Mouse (Mus musculus) neural tube, embryonic 12.5 days (tissue): ENCODE data around the gene Comp. TPM values are rescaled to one million over a fixed set of nuclear protein-coding genes. Genes with fewer than 3 reads are reported as not detected.

Experiments
- ATAC-seq: fragments of 200-750 bp; cut with Nextera tagmentation; 2 replicates; pipeline ENCODE4 v1.8.0; 2017; ENCODE audit warnings: low read depth, mild to moderate bottlenecking, moderate TSS enrichment, moderate library complexity; ENCODE audit not compliant: low FRiP score
- H3K27ac ChIP-seq: fragments of 300-500 bp; sonication (generic); 2 replicates; pipeline ENCODE4 v1.5.1; 2016
- H3K27me3 ChIP-seq: fragments of 300-500 bp; sonication (generic); replicated peaks from 2 replicates; pipeline ENCODE4 v1.6.1; 2016; ENCODE audit warnings: mild to moderate bottlenecking
- H3K36me3 ChIP-seq: fragments of 300-500 bp; sonication (generic); 2 replicates; pipeline ENCODE4 v1.6.1; 2016; ENCODE audit warnings: mild to moderate bottlenecking
- H3K4me1 ChIP-seq: fragments of 300-500 bp; sonication (generic); 2 replicates; pipeline ENCODE4 v1.6.1; 2016
- H3K4me2 ChIP-seq: fragments of 300-500 bp; sonication (generic); replicated peaks from 2 replicates; pipeline ENCODE4 v1.6.1; 2016; ENCODE audit warnings: mild to moderate bottlenecking
- H3K4me3 ChIP-seq: fragments of 300-500 bp; sonication (generic); 2 replicates; pipeline ENCODE4 v1.5.1; 2016
- H3K9ac ChIP-seq: fragments of 300-500 bp; sonication (generic); 2 replicates; pipeline ENCODE4 v1.6.1; 2016; ENCODE audit warnings: mild to moderate bottlenecking
- H3K9me3 ChIP-seq: fragments of 300-500 bp; sonication (generic); 2 replicates; pipeline ENCODE4 v1.6.1; 2016; ENCODE audit warnings: mild to moderate bottlenecking
- WGBS: fragments of 180-500 bp; shearing (Covaris S2); methylation state at CpG from one replicate; pipeline ENCODE4 v1.1.7; 2016; 5-methylcytosine and 5-hydroxymethylcytosine counted together
- polyA plus RNA-seq: library from polyadenylated mRNA; unstranded; fragments of >200 nt; fragmentation: Nextera tagmentation; extraction: Ambion mirVana; gene quantifications from 2 replicates; pipeline ENCODE4 v1.2.1, GENCODE M21; 2016

The Comp gene
- polyA plus RNA-seq, 1 experiment from 2014 or later, result 0.68 TPM

- H3K27me3 ChIP-seq, result no peaks in the 10 kb centered on the region
- H3K4me2 ChIP-seq, result no peak overlapping the region
- H3K9ac ChIP-seq, result no peak overlapping the region
- H3K4me1 ChIP-seq, result no peaks in the 10 kb centered on the region; the same call in 1 of the 2 replicates
- no peaks in the 10 kb centered on the region for H3K9me3 ChIP-seq
- no peak overlapping the region for H3K4me3 ChIP-seq
- peaks cover 85% of the 10 kb centered on the region for H3K36me3 ChIP-seq
- no peak overlapping the region for H3K27ac ChIP-seq
- ATAC-seq, result no peak
- WGBS, result 90% methylated on average over 7 of the region's 7 CpGs
These were observed 32.7 kb upstream of the Comp start for GRCm38 (mm10) chr8:70340659-70341058.

- WGBS, result 93% methylated on average over 14 of the region's 14 CpGs
- Histone ChIP-seq H3K4me3 (no peak overlapping the region), H3K27me3 (no peaks in the 10 kb centered on the region)
These were observed 31.4 kb upstream of the Comp start for GRCm38 (mm10) chr8:70342007-70342406.

GRCm38 (mm10) chr8:70343076-70343475 lies 30.3 kb upstream of the Comp start:
- H3K27ac ChIP-seq, result no peak overlapping the region
- 82% methylated on average over 7 of the region's 7 CpGs for WGBS
- no peak overlapping the region for H3K4me3 ChIP-seq
- no peak overlapping the region for H3K4me2 ChIP-seq
- peaks cover 61% of the 10 kb centered on the region for H3K36me3 ChIP-seq
- no peaks in the 10 kb centered on the region for H3K9me3 ChIP-seq
- no peak for ATAC-seq
- no peak overlapping the region for H3K9ac ChIP-seq
- H3K27me3 ChIP-seq, result no peaks in the 10 kb centered on the region
- H3K4me1 ChIP-seq, result no peaks in the 10 kb centered on the region; the same call in 1 of the 2 replicates

More at GRCm38 (mm10) chr8:70342007-70342406, 31.4 kb upstream of the Comp start:
- H3K4me1 ChIP-seq, result no peaks in the 10 kb centered on the region; the same call in 1 of the 2 replicates
- H3K9ac ChIP-seq, result no peak overlapping the region
- H3K36me3 ChIP-seq, result peaks cover 72% of the 10 kb centered on the region
- ATAC-seq, result no peak
- H3K4me2 ChIP-seq, result no peak overlapping the region
- H3K9me3 ChIP-seq, result no peaks in the 10 kb centered on the region
- H3K27ac ChIP-seq, result no peak overlapping the region

GRCm38 (mm10) chr8:70343696-70344095 lies 29.7 kb upstream of the Comp start:
- Histone ChIP-seq H3K9me3 (no peaks in the 10 kb centered on the region), H3K27me3 (no peaks in the 10 kb centered on the region), H3K4me1 (peaks cover 5% of the 10 kb centered on the region), H3K9ac (no peak overlapping the region), H3K4me2 (no peak overlapping the region), H3K4me3 (no peak overlapping the region), H3K36me3 (peaks cover 60% of the 10 kb centered on the region), H3K27ac (no peak overlapping the region)
- 61% methylated on average over 6 of the region's 6 CpGs for WGBS
- ATAC-seq, result 0 out of 2 replicates have a peak, but pooled peaks have one; percentile 39

GRCm38 (mm10) chr8:70344279-70344678 lies 29.1 kb upstream of the Comp start:
- Histone ChIP-seq H3K4me3 (no peak overlapping the region), H3K9me3 (no peaks in the 10 kb centered on the region), H3K36me3 (peaks cover 60% of the 10 kb centered on the region), H3K9ac (no peak overlapping the region), H3K27me3 (no peaks in the 10 kb centered on the region), H3K4me1 (peaks cover 11% of the 10 kb centered on the region), H3K4me2 (no peak overlapping the region), H3K27ac (no peak overlapping the region)
- no peak for ATAC-seq
- WGBS, result 92% methylated on average over 2 of the region's 2 CpGs

GRCm38 (mm10) chr8:70347443-70347842 lies 25.9 kb upstream of the Comp start:
- no peak overlapping the region for H3K9ac ChIP-seq
- WGBS, result 94% methylated on average over 4 of the region's 4 CpGs
- H3K9me3 ChIP-seq, result no peaks in the 10 kb centered on the region
- no peak for ATAC-seq
- H3K4me3 ChIP-seq, result no peak overlapping the region
- no peaks in the 10 kb centered on the region for H3K27me3 ChIP-seq
- H3K4me2 ChIP-seq, result no peak overlapping the region
- H3K36me3 ChIP-seq, result peaks cover 36% of the 10 kb centered on the region
- no peak overlapping the region for H3K27ac ChIP-seq
- peaks cover 34% of the 10 kb centered on the region for H3K4me1 ChIP-seq

- no peak for ATAC-seq
These were observed 25.4 kb upstream of the Comp start for GRCm38 (mm10) chr8:70347860-70348420.

GRCm38 (mm10) chr8:70351035-70351999 lies 22.0 kb upstream of the Comp start:
- Histone ChIP-seq H3K9me3 (no peaks in the 10 kb centered on the region), H3K4me1 (peaks cover 42% of the 10 kb centered on the region)
- ATAC-seq, result no peak

More at GRCm38 (mm10) chr8:70347860-70348420, 25.4 kb upstream of the Comp start:
- H3K9ac ChIP-seq, result no peak overlapping the region
- no peak overlapping the region for H3K4me3 ChIP-seq
- 85% methylated on average over 1 of the region's 1 CpGs for WGBS
- no peaks in the 10 kb centered on the region for H3K9me3 ChIP-seq
- peaks cover 31% of the 10 kb centered on the region for H3K36me3 ChIP-seq
- no peak overlapping the region for H3K4me2 ChIP-seq
- H3K27me3 ChIP-seq, result no peaks in the 10 kb centered on the region
- peaks cover 36% of the 10 kb centered on the region for H3K4me1 ChIP-seq
- H3K27ac ChIP-seq, result no peak overlapping the region

GRCm38 (mm10) chr8:70352000-70352384 lies 21.4 kb upstream of the Comp start:
- H3K27ac ChIP-seq, result no peak overlapping the region
- no peak for ATAC-seq
- peaks cover 42% of the 10 kb centered on the region for H3K4me1 ChIP-seq
- no peaks in the 10 kb centered on the region for H3K9me3 ChIP-seq
- peaks cover 17% of the 10 kb centered on the region for H3K36me3 ChIP-seq
- WGBS, result 32% methylated on average over 3 of the region's 3 CpGs
- no peaks in the 10 kb centered on the region for H3K27me3 ChIP-seq
- peak overlapping the region; percentile 97 for H3K9ac ChIP-seq
- H3K4me3 ChIP-seq, result peak overlapping the region; percentile 98
- peak overlapping the region; percentile 97 for H3K4me2 ChIP-seq

More at GRCm38 (mm10) chr8:70351035-70351999, 22.0 kb upstream of the Comp start:
- 63% methylated on average over 15 of the region's 15 CpGs for WGBS
- Histone ChIP-seq H3K27ac (no peak overlapping the region), H3K9ac (peak overlapping the region; percentile 97), H3K4me2 (peak overlapping the region; percentile 97), H3K4me3 (peak overlapping the region; percentile 98), H3K36me3 (peaks cover 17% of the 10 kb centered on the region), H3K27me3 (no peaks in the 10 kb centered on the region)

- Histone ChIP-seq H3K9me3 (no peaks in the 10 kb centered on the region), H3K36me3 (peaks cover 17% of the 10 kb centered on the region), H3K9ac (peak overlapping the region; percentile 97), H3K27ac (peak overlapping the region; percentile 59), H3K4me2 (peak overlapping the region; percentile 97), H3K4me1 (peaks cover 42% of the 10 kb centered on the region), H3K27me3 (no peaks in the 10 kb centered on the region), H3K4me3 (peak overlapping the region; percentile 98)
- WGBS, result under 1% methylated on average over 64 of the region's 64 CpGs
- ATAC-seq, result peak; percentile 51
These were observed 20.7 kb upstream of the Comp start for GRCm38 (mm10) chr8:70352657-70353151.

- no peaks in the 10 kb centered on the region for H3K9me3 ChIP-seq
- under 1% methylated on average over 65 of the region's 69 CpGs for WGBS
- peak within 1 kb of the TSS; percentile 59 for H3K27ac ChIP-seq
- peak; percentile 88 for ATAC-seq
- peaks cover 40% of the 10 kb centered on the region for H3K4me1 ChIP-seq
- H3K9ac ChIP-seq, result peak within 1 kb of the TSS; percentile 97
- peak within 1 kb of the TSS; percentile 98 for H3K4me3 ChIP-seq
- peak within 1 kb of the TSS; percentile 97 for H3K4me2 ChIP-seq
- peaks cover 16% of the 10 kb centered on the region for H3K36me3 ChIP-seq
- no peaks in the 10 kb centered on the region for H3K27me3 ChIP-seq
These were observed 20.1 kb upstream of the Comp start, which contains the start of gene Upf1 for GRCm38 (mm10) chr8:70353194-70353817. TSS of gene Upf1 (minus strand) at chr8:70353278.
